Mouse (Mus musculus): ENCODE data around the gene Rgl2.

- TF ChIP-seq POLR2A (IDR thresholded peaks at IDR 0.05; ENCODE audit: borderline replicate concordance, insufficient read depth, low read length) = peak; percentile 43; the same call in 1 of the 2 replicates
- no peak for TF ChIP-seq CTCF (IDR thresholded peaks at IDR 0.05; ENCODE audit: borderline replicate concordance, insufficient read depth, low read depth, low read length)
Observed at GRCm38 (mm10) chr17:33951021-33951946, 21.9 kb downstream of the Rgl2 start, which contains the start of gene B3galt4.

All from cerebellum, adult 2 months (tissue).